In the genomic region with DNA sequence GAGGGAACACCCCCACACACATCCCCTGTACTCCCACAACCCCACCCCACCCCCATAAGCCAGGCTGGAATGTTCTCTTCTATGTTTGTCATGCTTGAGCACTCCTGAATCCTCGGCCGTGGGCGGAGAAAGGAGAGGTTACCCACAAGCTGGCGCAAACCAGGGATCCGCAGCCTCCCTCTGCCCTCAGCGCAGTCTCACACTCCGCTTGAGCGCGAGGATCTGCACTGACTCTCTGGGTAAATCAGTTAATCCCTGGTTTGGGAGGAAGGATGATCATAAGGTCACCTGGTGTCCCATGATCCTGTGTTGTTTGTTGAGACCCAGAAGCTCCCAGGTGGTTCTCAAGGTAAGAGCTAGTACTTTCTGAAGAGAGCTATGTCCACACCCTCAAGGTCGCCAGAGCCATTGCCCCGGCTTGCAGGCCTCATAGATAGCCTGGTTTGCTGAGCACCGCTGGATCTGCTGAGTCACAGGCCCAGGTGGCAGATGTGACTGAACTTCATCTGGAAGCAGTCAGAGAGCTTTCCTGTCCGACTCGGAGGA, we compare ENCODE assay signal across 9 mouse cellular contexts. TPM values are rescaled to one million over a fixed set of nuclear protein-coding genes. Genes with fewer than 3 reads are reported as not detected.
A peak's percentile ranks its signal among the peaks of the same experiment; 100 is the strongest.
DNase-seq lines count a peak whose midpoint lies in the region; ATAC-seq and TF ChIP-seq lines count a peak whose summit lies in the region.
"Had no signal": no experiment of that assay in that cellular context is flagged by ENCODE, and none has a peak within 500 bp of the region (broad histone marks: within the 10 kb centered on the region; RNA-seq: fewer than 3 reads in every experiment).

No protein-coding gene starts in this region.

- no peak for TF ChIP-seq EP300 in MEL (IDR thresholded peaks at IDR 0.05; ENCODE audit: low read depth in 1 of 2, low read length in 2 of 2)
- TF ChIP-seq EP300 in liver, postnatal 0 days (IDR thresholded peaks at IDR 0.05; ENCODE audit: low read depth): no peak

- H3K79me2 ChIP-seq in MEL (ENCODE audit: control insufficient read depth, insufficient read depth, low read length, poor library complexity): no peaks in the 10 kb centered on the region

- no peaks in the 10 kb centered on the region for H3K9me3 ChIP-seq in hindbrain, postnatal 0 days (ENCODE audit: low read length)
- H3K9me3 ChIP-seq in hindbrain, embryonic 14.5 days (ENCODE audit: control insufficient read depth, low read length): no peaks in the 10 kb centered on the region
- H3K9me3 ChIP-seq in MEL (replicated peaks; ENCODE audit: insufficient read depth, low read length): no peaks in the 10 kb centered on the region
- no peaks in the 10 kb centered on the region for H3K9me3 ChIP-seq in intestine, embryonic 16.5 days (ENCODE audit: control insufficient read depth, low read length)
- H3K9me3 ChIP-seq in liver, postnatal 0 days (ENCODE audit: low read length): no peaks in the 10 kb centered on the region
- H3K9me3 ChIP-seq: heart, embryonic 15.5 days had no signal

- TF ChIP-seq CTCF in hindbrain, postnatal 0 days (IDR thresholded peaks at IDR 0.05; ENCODE audit: low read depth): no peak
- TF ChIP-seq CTCF in MEL (IDR thresholded peaks at IDR 0.05 in 2 of 3, conservative IDR thresholded peaks at IDR 0.05 in 1 of 3; ENCODE audit: control insufficient read depth in 1 of 3, insufficient read depth in 1 of 3, low read depth in 2 of 3, low read length in 3 of 3, poor library complexity in 1 of 3, severe bottlenecking in 1 of 3): no peak
- TF ChIP-seq CTCF in liver, postnatal 0 days (IDR thresholded peaks at IDR 0.05; ENCODE audit: low read depth): no peak

- DNase-seq in hindbrain, postnatal 0 days (ENCODE audit: low spot score): no peak
- no peak for DNase-seq in hindbrain, embryonic 14.5 days (ENCODE audit: low spot score)
- DNase-seq in MEL (ENCODE audit: low read depth, low spot score): no peak
- DNase-seq in liver, postnatal 0 days: peak; percentile 55
- peak; percentile 77 for DNase-seq in yolk sac, embryonic 10.5 days (ENCODE audit: low spot score)
- no peak for DNase-seq in heart, adult 8-10 months (ENCODE audit: low spot score)
- DNase-seq in B cell, adult 2 months: no peak

- no peak for TF ChIP-seq RAD21 in MEL (IDR thresholded peaks at IDR 0.05; ENCODE audit: low read depth, low read length)

- ATAC-seq in hindbrain, postnatal 0 days: peak; percentile 43; the same call in 1 of the 2 replicates
- no peak for ATAC-seq in hindbrain, embryonic 14.5 days (ENCODE audit: low FRiP score)
- peak; percentile 34; the same call in 1 of the 2 replicates for ATAC-seq in intestine, embryonic 16.5 days
- ATAC-seq in liver, postnatal 0 days: peak; percentile 52

- H3K27me3 ChIP-seq in hindbrain, postnatal 0 days (ENCODE audit: insufficient read depth, low read length): no peaks in the 10 kb centered on the region
- H3K27me3 ChIP-seq in hindbrain, embryonic 14.5 days (ENCODE audit: control insufficient read depth, insufficient read depth, low read length): no peaks in the 10 kb centered on the region
- H3K27me3 ChIP-seq in MEL (ENCODE audit: control insufficient read depth in 1 of 2, insufficient read depth in 2 of 2, low read length in 2 of 2): no peaks in the 10 kb centered on the region
- no peaks in the 10 kb centered on the region for H3K27me3 ChIP-seq in intestine, embryonic 16.5 days (replicated peaks; ENCODE audit: control insufficient read depth, insufficient read depth, low read length)
- H3K27me3 ChIP-seq in liver, postnatal 0 days (ENCODE audit: insufficient read depth, low read length): no peaks in the 10 kb centered on the region
- H3K27me3 ChIP-seq: heart, embryonic 15.5 days had no signal

- H3K4me1 ChIP-seq in hindbrain, postnatal 0 days (ENCODE audit: insufficient read depth, low read length): no peaks in the 10 kb centered on the region
- H3K4me1 ChIP-seq in hindbrain, embryonic 14.5 days (replicated peaks; ENCODE audit: control insufficient read depth, insufficient read depth, low read length): no peaks in the 10 kb centered on the region
- peaks cover 8 to 10% of the 10 kb centered on the region in 2 experiments for H3K4me1 ChIP-seq in MEL (ENCODE audit: control insufficient read depth in 1 of 2, insufficient read depth in 2 of 2, low read length in 2 of 2)
- H3K4me1 ChIP-seq in intestine, embryonic 16.5 days (ENCODE audit: control insufficient read depth, insufficient read depth, low read length): peaks cover 4% of the 10 kb centered on the region; the same call in 1 of the 2 replicates
- peaks cover 4% of the 10 kb centered on the region; the same call in 1 of the 2 replicates for H3K4me1 ChIP-seq in liver, postnatal 0 days (ENCODE audit: insufficient read depth)

- WGBS in hindbrain, postnatal 0 days: 49% methylated on average over 14 of the region's 14 CpGs
- 53% methylated on average over 14 of the region's 14 CpGs for WGBS in hindbrain, embryonic 14.5 days
- 62% methylated on average over 14 of the region's 14 CpGs for WGBS in intestine, embryonic 16.5 days
- WGBS in liver, postnatal 0 days (ENCODE audit: insufficient replicate concordance): 55% methylated on average over 14 of the region's 14 CpGs

- H3K9ac ChIP-seq in hindbrain, postnatal 0 days (replicated peaks; ENCODE audit: low read length): no peak overlapping the region
- no peak overlapping the region for H3K9ac ChIP-seq in hindbrain, embryonic 14.5 days
- no peak overlapping the region for H3K9ac ChIP-seq in MEL (ENCODE audit: control insufficient read depth, low read depth, low read length, poor library complexity, severe bottlenecking)
- H3K9ac ChIP-seq in intestine, embryonic 16.5 days (ENCODE audit: low read depth, low read length): no peak overlapping the region
- no peak overlapping the region for H3K9ac ChIP-seq in liver, postnatal 0 days (replicated peaks)
- H3K9ac ChIP-seq: heart, embryonic 15.5 days had no signal

- H3K4me2 ChIP-seq in hindbrain, postnatal 0 days (ENCODE audit: low read depth, low read length): no peak overlapping the region
- H3K4me2 ChIP-seq in hindbrain, embryonic 14.5 days (replicated peaks): no peak overlapping the region
- no peak overlapping the region for H3K4me2 ChIP-seq in intestine, embryonic 16.5 days (ENCODE audit: low read depth, low read length)
- no peak overlapping the region for H3K4me2 ChIP-seq in liver, postnatal 0 days (ENCODE audit: low read depth, low read length)
- H3K4me2 ChIP-seq: heart, embryonic 15.5 days had no signal

- H3K36me3 ChIP-seq in hindbrain, postnatal 0 days (ENCODE audit: insufficient read depth, low read length): no peaks in the 10 kb centered on the region
- no peaks in the 10 kb centered on the region for H3K36me3 ChIP-seq in hindbrain, embryonic 14.5 days (replicated peaks; ENCODE audit: control insufficient read depth, insufficient read depth)
- H3K36me3 ChIP-seq in MEL (ENCODE audit: control insufficient read depth in 1 of 2, insufficient read depth in 2 of 2, low read length in 2 of 2): peaks cover 0 to 4% of the 10 kb centered on the region in 2 experiments; a peak in 1 of 4 replicates
- no peaks in the 10 kb centered on the region for H3K36me3 ChIP-seq in intestine, embryonic 16.5 days (ENCODE audit: control insufficient read depth, insufficient read depth, low read length)
- no peaks in the 10 kb centered on the region for H3K36me3 ChIP-seq in liver, postnatal 0 days (replicated peaks; ENCODE audit: insufficient read depth, low read length)
- H3K36me3 ChIP-seq: heart, embryonic 15.5 days had no signal

- no peak overlapping the region for H3K27ac ChIP-seq in hindbrain, postnatal 0 days
- H3K27ac ChIP-seq in hindbrain, embryonic 14.5 days: no peak overlapping the region
- no peak overlapping the region for H3K27ac ChIP-seq in MEL (ENCODE audit: control insufficient read depth, low read depth, low read length)
- H3K27ac ChIP-seq in intestine, embryonic 16.5 days (ENCODE audit: low read length): peak overlapping the region; percentile 39; the same call in 1 of the 2 replicates
- H3K27ac ChIP-seq in liver, postnatal 0 days (ENCODE audit: low read depth): 0 out of 2 replicates have a peak overlapping the region, but pooled peaks have one; percentile 1
- H3K27ac ChIP-seq: heart, embryonic 15.5 days had no signal

- no peak overlapping the region for H3K4me3 ChIP-seq in hindbrain, postnatal 0 days (ENCODE audit: low read length)
- H3K4me3 ChIP-seq in hindbrain, embryonic 14.5 days (replicated peaks; ENCODE audit: low read length): no peak overlapping the region
- H3K4me3 ChIP-seq in MEL (ENCODE audit: control insufficient read depth in 1 of 2, insufficient read depth in 1 of 2, low read depth in 2 of 2, low read length in 2 of 2): no peak overlapping the region
- H3K4me3 ChIP-seq in intestine, embryonic 16.5 days (ENCODE audit: low read length): no peak overlapping the region
- no peak overlapping the region for H3K4me3 ChIP-seq in liver, postnatal 0 days (ENCODE audit: low read depth, low read length)
- H3K4me3 ChIP-seq: heart, embryonic 15.5 days had no signal

- no peak for TF ChIP-seq POLR2A in MEL (IDR thresholded peaks at IDR 0.05; ENCODE audit: control insufficient read depth in 1 of 2, insufficient read depth in 1 of 2, low read depth in 1 of 2, low read length in 2 of 2, poor library complexity in 1 of 2)

RNA-seq across cellular contexts. Expression of a gene that starts 15.0 kb away (rescaled TPM):
- total RNA-seq in hindbrain, postnatal 0 days (2014; rRNA removed): 32.8 and 36.5 TPM in 2 replicates
- 19.9 and 21.3 TPM in 2 replicates for polyA plus RNA-seq in hindbrain, postnatal 0 days (2015; fragmentation: Nextera tagmentation; extraction: Ambion mirVana)
- 9.9 and 12.9 TPM in 2 replicates for polyA plus RNA-seq in hindbrain, embryonic 14.5 days (2014; fragmentation: Nextera tagmentation; extraction: Ambion mirVana)
- total RNA-seq in MEL (2012; rRNA removed): 109 and 179 TPM in 2 replicates
- 100 to 1,000 TPM in 1 of 2 experiments, not detected in 1; 365 TPM for polyA plus RNA-seq in MEL (2012; ENCODE audit: insufficient read depth in 1 of 2, insufficient read length in 2 of 2, low read depth in 1 of 2, low replicate concordance in 2 of 2, missing spikeins in 1 of 2)
- polyA plus RNA-seq in intestine, embryonic 16.5 days (2015; fragmentation: Nextera tagmentation; extraction: Ambion mirVana): 157 and 167 TPM in 2 replicates
- polyA plus RNA-seq in liver, postnatal 0 days (2015; fragmentation: Nextera tagmentation; extraction: Ambion mirVana): 129 and 135 TPM in 2 replicates
- total RNA-seq in heart, adult 8-10 months (2022): 100 to 1,000 TPM; 118 to 153 (median 121) TPM

RNA-seq across cellular contexts. Expression of a gene that starts 31.1 kb away (rescaled TPM):
- total RNA-seq in hindbrain, postnatal 0 days (2014; rRNA removed): 288 and 314 TPM in 2 replicates
- polyA plus RNA-seq in hindbrain, postnatal 0 days (2015; fragmentation: Nextera tagmentation; extraction: Ambion mirVana): 370 and 383 TPM in 2 replicates
- polyA plus RNA-seq in hindbrain, embryonic 14.5 days (2014; fragmentation: Nextera tagmentation; extraction: Ambion mirVana): 380 and 393 TPM in 2 replicates
- 890 and 977 TPM in 2 replicates for total RNA-seq in MEL (2012; rRNA removed)
- polyA plus RNA-seq in MEL (2012; ENCODE audit: insufficient read depth in 1 of 2, insufficient read length in 2 of 2, low read depth in 1 of 2, low replicate concordance in 2 of 2, missing spikeins in 1 of 2): 100 to 1,000 TPM; 826 to 964 TPM
- polyA plus RNA-seq in intestine, embryonic 16.5 days (2015; fragmentation: Nextera tagmentation; extraction: Ambion mirVana): 299 and 315 TPM in 2 replicates
- polyA plus RNA-seq in liver, postnatal 0 days (2015; fragmentation: Nextera tagmentation; extraction: Ambion mirVana): 172 and 174 TPM in 2 replicates
- total RNA-seq in heart, adult 8-10 months (2022): 100 to 1,000 TPM; 186 to 247 (median 204) TPM

RNA-seq across cellular contexts. Expression of a gene that starts 36.0 kb away (rescaled TPM):
- total RNA-seq in hindbrain, postnatal 0 days (2014; rRNA removed): 13.9 and 18.3 TPM in 2 replicates
- 5.4 and 5.8 TPM in 2 replicates for polyA plus RNA-seq in hindbrain, postnatal 0 days (2015; fragmentation: Nextera tagmentation; extraction: Ambion mirVana)
- 7.4 and 8.9 TPM in 2 replicates for polyA plus RNA-seq in hindbrain, embryonic 14.5 days (2014; fragmentation: Nextera tagmentation; extraction: Ambion mirVana)
- total RNA-seq in MEL (2012; rRNA removed): 9.5 and 10.0 TPM in 2 replicates
- 10 to 100 TPM in 1 of 2 experiments, not detected in 1; 19.4 TPM for polyA plus RNA-seq in MEL (2012; ENCODE audit: insufficient read depth in 1 of 2, insufficient read length in 2 of 2, low read depth in 1 of 2, low replicate concordance in 2 of 2, missing spikeins in 1 of 2)
- 4.3 and 5.1 TPM in 2 replicates for polyA plus RNA-seq in intestine, embryonic 16.5 days (2015; fragmentation: Nextera tagmentation; extraction: Ambion mirVana)
- polyA plus RNA-seq in liver, postnatal 0 days (2015; fragmentation: Nextera tagmentation; extraction: Ambion mirVana): 1.1 and 1.2 TPM in 2 replicates
- total RNA-seq in heart, adult 8-10 months (2022): 10 to 100 TPM in 2 of 4 experiments, 1 to 10 TPM in 2; 5.8 to 14.5 (median 8.7) TPM

RNA-seq across cellular contexts. Expression of a gene that starts 56.6 kb away (rescaled TPM):
- 57.1 and 85.4 TPM in 2 replicates for total RNA-seq in hindbrain, postnatal 0 days (2014; rRNA removed)
- polyA plus RNA-seq in hindbrain, postnatal 0 days (2015; fragmentation: Nextera tagmentation; extraction: Ambion mirVana): 19.2 and 22.7 TPM in 2 replicates
- 25.0 and 28.4 TPM in 2 replicates for polyA plus RNA-seq in hindbrain, embryonic 14.5 days (2014; fragmentation: Nextera tagmentation; extraction: Ambion mirVana)
- total RNA-seq in MEL (2012; rRNA removed): 45.0 and 45.1 TPM in 2 replicates
- polyA plus RNA-seq in MEL (2012; ENCODE audit: insufficient read depth in 1 of 2, insufficient read length in 2 of 2, low read depth in 1 of 2, low replicate concordance in 2 of 2, missing spikeins in 1 of 2): 10 to 100 TPM in 1 of 2 experiments, not detected in 1; 56.7 TPM
- 21.7 and 22.9 TPM in 2 replicates for polyA plus RNA-seq in intestine, embryonic 16.5 days (2015; fragmentation: Nextera tagmentation; extraction: Ambion mirVana)
- polyA plus RNA-seq in liver, postnatal 0 days (2015; fragmentation: Nextera tagmentation; extraction: Ambion mirVana): 5.4 and 6.5 TPM in 2 replicates
- 10 to 100 TPM; 26.4 to 29.4 (median 28.3) TPM for total RNA-seq in heart, adult 8-10 months (2022)

Comparison
In these comparisons a context has a peak if more than half of its experiments do, and no peak if none do; other contexts are left out.
1. DNase-seq: peak in liver, postnatal 0 days (single experiment) and yolk sac, embryonic 10.5 days (single experiment); none in hindbrain, postnatal 0 days (single experiment), hindbrain, embryonic 14.5 days (single experiment), MEL (single experiment), heart, adult 8-10 months (single experiment) and B cell, adult 2 months (0 of 2).
2. H3K27ac ChIP-seq: peak in intestine, embryonic 16.5 days (single experiment) and liver, postnatal 0 days (single experiment); none in hindbrain, postnatal 0 days (single experiment), hindbrain, embryonic 14.5 days (single experiment) and MEL (single experiment).